ENCODE assay signal across 28 mouse cellular contexts in the genomic region with DNA sequence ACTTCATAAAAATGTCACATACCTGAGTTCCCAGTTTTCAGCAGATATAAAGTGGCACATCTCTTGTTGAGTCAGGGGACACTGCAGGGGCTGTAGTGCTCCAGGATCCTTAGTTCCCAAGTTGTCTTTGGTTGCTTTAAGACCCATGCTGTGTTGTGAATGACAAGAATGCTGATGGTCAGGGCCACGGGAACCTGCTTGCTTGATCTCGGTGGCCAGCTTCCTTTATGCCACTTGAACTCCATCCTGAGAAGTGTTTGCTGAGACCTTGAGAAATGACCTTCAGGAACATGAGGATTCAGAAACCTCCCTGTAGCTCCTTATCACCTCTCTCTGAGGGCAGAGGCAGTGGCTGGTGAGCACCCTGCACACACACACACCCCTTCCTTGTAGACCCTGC. TPM values are rescaled to one million over a fixed set of nuclear protein-coding genes. Genes with fewer than 3 reads are reported as not detected.
DNase-seq lines count a peak whose midpoint lies in the region; ATAC-seq and TF ChIP-seq lines count a peak whose summit lies in the region.
"Had no signal": no experiment of that assay in that cellular context is flagged by ENCODE, and none has a peak within 500 bp of the region (broad histone marks: within the 10 kb centered on the region; RNA-seq: fewer than 3 reads in every experiment).

No protein-coding gene starts in this region.

- WGBS in heart, embryonic 10.5 days = 24% methylated on average over 2 of the region's 2 CpGs
- WGBS in hindbrain, postnatal 0 days = 33% methylated on average over 2 of the region's 2 CpGs
- WGBS in thymus, adult 2 months = 96% methylated on average over 2 of the region's 2 CpGs

- peak; percentile 38; the same call in 1 of the 2 replicates for ATAC-seq in megakaryocyte progenitor cell, adult 5-6 weeks (replicated peaks; ENCODE audit: poor library complexity)
- ATAC-seq in hindbrain, postnatal 0 days = no peak
- ATAC-seq: activated CD4-positive, CD25-positive, alpha-beta regulatory T cell, adult 4 months; CD4-positive, CD25-positive, alpha-beta regulatory T cell, adult 4 months; forebrain, embryonic 15.5 days; forebrain, postnatal 0 days; Patski had no signal

- H3K4me2 ChIP-seq in hindbrain, postnatal 0 days (ENCODE audit: low read depth, low read length) = no peak overlapping the region
- H3K4me2 ChIP-seq: embryonic facial prominence, embryonic 13.5 days; embryonic facial prominence, embryonic 15.5 days; forebrain, embryonic 12.5 days; forebrain, embryonic 15.5 days had no signal

- no peaks in the 10 kb centered on the region; the same call in 1 of the 2 replicates for H3K36me3 ChIP-seq in heart, embryonic 10.5 days
- no peaks in the 10 kb centered on the region; the same call in 1 of the 2 replicates for H3K36me3 ChIP-seq in hindbrain, postnatal 0 days (ENCODE audit: insufficient read depth, low read length)
- H3K36me3 ChIP-seq in thymus, adult 2 months (ENCODE audit: control insufficient read depth, insufficient read depth, low read length) = no peaks in the 10 kb centered on the region
- H3K36me3 ChIP-seq: forebrain, embryonic 12.5 days; forebrain, embryonic 15.5 days had no signal

- peaks cover 8% of the 10 kb centered on the region; the same call in 1 of the 2 replicates for H3K4me1 ChIP-seq in heart, embryonic 10.5 days
- H3K4me1 ChIP-seq in hindbrain, postnatal 0 days (ENCODE audit: insufficient read depth, low read length) = no peaks in the 10 kb centered on the region
- no peaks in the 10 kb centered on the region for H3K4me1 ChIP-seq in thymus, adult 2 months (replicated peaks; ENCODE audit: control insufficient read depth, insufficient read depth, low read length)

- no peak overlapping the region for H3K27ac ChIP-seq in heart, embryonic 10.5 days
- no peak overlapping the region for H3K27ac ChIP-seq in hindbrain, postnatal 0 days
- no peak overlapping the region for H3K27ac ChIP-seq in thymus, adult 2 months (ENCODE audit: control insufficient read depth, insufficient read depth, low read length)
- H3K27ac ChIP-seq: embryonic facial prominence, embryonic 13.5 days; embryonic facial prominence, embryonic 15.5 days; forebrain, embryonic 10.5 days; forebrain, embryonic 12.5 days; forebrain, embryonic 15.5 days had no signal

- no peak for TF ChIP-seq CTCF in hindbrain, postnatal 0 days (IDR thresholded peaks at IDR 0.05; ENCODE audit: low read depth)
- no peak for TF ChIP-seq CTCF in thymus, adult 2 months (IDR thresholded peaks at IDR 0.05; ENCODE audit: borderline replicate concordance, control insufficient read depth, extremely low read depth, insufficient read depth, low read length, poor library complexity)

- H3K4me3 ChIP-seq in heart, embryonic 10.5 days = no peak overlapping the region
- no peak overlapping the region for H3K4me3 ChIP-seq in hindbrain, postnatal 0 days (ENCODE audit: low read length)
- H3K4me3 ChIP-seq in thymus, adult 2 months (ENCODE audit: control insufficient read depth, insufficient read depth, low read length) = no peak overlapping the region
- H3K4me3 ChIP-seq: embryonic facial prominence, embryonic 13.5 days; embryonic facial prominence, embryonic 15.5 days; erythroblast, embryonic 14.5 days; forebrain, embryonic 10.5 days; forebrain, embryonic 12.5 days; forebrain, embryonic 15.5 days had no signal

- H3K9ac ChIP-seq in hindbrain, postnatal 0 days (replicated peaks; ENCODE audit: low read length) = no peak overlapping the region
- H3K9ac ChIP-seq: embryonic facial prominence, embryonic 13.5 days; embryonic facial prominence, embryonic 15.5 days; forebrain, embryonic 12.5 days; forebrain, embryonic 15.5 days; forebrain, postnatal 0 days had no signal

- no peaks in the 10 kb centered on the region for H3K9me3 ChIP-seq in heart, embryonic 10.5 days
- no peaks in the 10 kb centered on the region for H3K9me3 ChIP-seq in hindbrain, postnatal 0 days (ENCODE audit: low read length)
- H3K9me3 ChIP-seq: embryonic facial prominence, embryonic 13.5 days; embryonic facial prominence, embryonic 15.5 days; forebrain, embryonic 10.5 days; forebrain, embryonic 12.5 days; forebrain, embryonic 15.5 days; G1E had no signal

- TF ChIP-seq POLR2A in thymus, adult 2 months (IDR thresholded peaks at IDR 0.05; ENCODE audit: control insufficient read depth, extremely low read depth, insufficient read depth, low read length, poor library complexity) = no peak

- DNase-seq in heart, adult 11 months = peak; percentile 75
- no peak for DNase-seq in heart, embryonic 10.5 days (ENCODE audit: low spot score)
- DNase-seq in R1 (ENCODE audit: low read depth, low spot score) = peak; percentile 91
- no peak for DNase-seq in hindbrain, postnatal 0 days (ENCODE audit: low spot score)
- no peak for DNase-seq in cerebellum, adult 8-10 months
- DNase-seq in thymus, adult 2 months = no peak
- DNase-seq: adrenal gland, adult 8-10 months; adrenal gland, postnatal 14 days; adrenal gland, postnatal 36 days; B cell, adult 2 months; cerebellum, adult 11-12 months; cerebellum, adult 2 months; cerebellum, adult 9-11 months; cerebellum, postnatal 36 days; embryo, embryonic 11 days; forebrain, postnatal 0 days had no signal

- no peaks in the 10 kb centered on the region for H3K27me3 ChIP-seq in heart, embryonic 10.5 days (ENCODE audit: insufficient read depth, poor library complexity, severe bottlenecking)
- H3K27me3 ChIP-seq in hindbrain, postnatal 0 days (ENCODE audit: insufficient read depth, low read length) = no peaks in the 10 kb centered on the region
- H3K27me3 ChIP-seq in thymus, adult 2 months (ENCODE audit: control insufficient read depth, insufficient read depth, low read length) = no peaks in the 10 kb centered on the region
- H3K27me3 ChIP-seq: CH12.LX; embryonic facial prominence, embryonic 13.5 days; embryonic facial prominence, embryonic 15.5 days; forebrain, embryonic 12.5 days; forebrain, embryonic 15.5 days; Patski had no signal

RNA-seq across cellular contexts. Expression of a gene that starts 25.5 kb away (rescaled TPM):
- polyA plus RNA-seq in heart, embryonic 10.5 days (2016; fragmentation: Nextera tagmentation; extraction: Ambion mirVana) = 4.3 and 4.4 TPM in 2 replicates
- total RNA-seq in megakaryocyte progenitor cell, adult 5-6 weeks (2015) = 15.4 and 17.0 TPM in 2 replicates
- 22.6 and 24.6 TPM in 2 replicates for total RNA-seq in megakaryocyte progenitor cell, adult 5-6 weeks (2017)
- 2.4 and 5.6 TPM in 2 replicates for total RNA-seq in hindbrain, postnatal 0 days (2014; rRNA removed)
- polyA plus RNA-seq in hindbrain, postnatal 0 days (2015; fragmentation: Nextera tagmentation; extraction: Ambion mirVana) = 3.0 and 4.3 TPM in 2 replicates
- 38.2 and 47.2 TPM in 2 replicates for polyA plus RNA-seq in thymus, adult 2 months (2012; rRNA removed)
- polyA plus RNA-seq: erythroblast, embryonic 14.5 days had no signal

Comparison
In these comparisons a context has a peak if more than half of its experiments do, and no peak if none do; other contexts are left out.
1. DNase-seq: peak in heart, adult 11 months (single experiment) and R1 (single experiment); none in heart, embryonic 10.5 days (single experiment), hindbrain, postnatal 0 days (single experiment), cerebellum, adult 8-10 months (single experiment) and thymus, adult 2 months (single experiment).